In genomic region chr6:131609956-131610355, GRCm38 (mm10) we compare ENCODE assay signal across 33 mouse cellular contexts. TPM values are rescaled to one million over a fixed set of nuclear protein-coding genes. Genes with fewer than 3 reads are reported as not detected.
"Had no signal": no experiment of that assay in that cellular context is flagged by ENCODE, and none has a peak within 500 bp of the region (broad histone marks: within the 10 kb centered on the region; RNA-seq: fewer than 3 reads in every experiment).

No protein-coding gene starts in this region.

RNA-seq across cellular contexts. Expression of gene Tas2r130, which starts 20.8 kb away (rescaled TPM):
- total RNA-seq: common myeloid progenitor, adult 5-6 weeks; forebrain, postnatal 0 days; gastrocnemius, adult 18-20 months; gastrocnemius, adult 2 months; gastrocnemius, adult 8-10 months; gastrocnemius, postnatal 10 days; gastrocnemius, postnatal 14 days; gastrocnemius, postnatal 25 days; gastrocnemius, postnatal 36 days; gastrocnemius, postnatal 4 days; granulocyte monocyte progenitor cell, adult 5-6 weeks; heart, adult 18-20 months; heart, adult 2 months; heart, adult 8-10 months had no signal
- polyA plus RNA-seq: cortical plate, adult 2 months; embryonic facial prominence, embryonic 10.5 days; embryonic facial prominence, embryonic 11.5 days; embryonic facial prominence, embryonic 12.5 days; embryonic facial prominence, embryonic 13.5 days; embryonic facial prominence, embryonic 14.5 days; embryonic facial prominence, embryonic 15.5 days; erythroblast, embryonic 14.5 days; forebrain, embryonic 10.5 days; forebrain, embryonic 11.5 days; forebrain, embryonic 12.5 days; forebrain, embryonic 13.5 days; forebrain, embryonic 14.5 days; forebrain, embryonic 15.5 days; forebrain, embryonic 16.5 days; forebrain, postnatal 0 days; frontal cortex, adult 2 months; gonadal fat pad, adult 2 months; heart, adult 2 months; heart, embryonic 10.5 days; heart, embryonic 11.5 days had no signal

RNA-seq across cellular contexts. Expression of gene Tas2r107, which starts 50.0 kb away (rescaled TPM):
- total RNA-seq: common myeloid progenitor, adult 5-6 weeks; forebrain, postnatal 0 days; gastrocnemius, adult 18-20 months; gastrocnemius, adult 2 months; gastrocnemius, adult 8-10 months; gastrocnemius, postnatal 10 days; gastrocnemius, postnatal 14 days; gastrocnemius, postnatal 25 days; gastrocnemius, postnatal 36 days; gastrocnemius, postnatal 4 days; granulocyte monocyte progenitor cell, adult 5-6 weeks; heart, adult 18-20 months; heart, adult 2 months; heart, adult 8-10 months had no signal
- polyA plus RNA-seq: cortical plate, adult 2 months; embryonic facial prominence, embryonic 10.5 days; embryonic facial prominence, embryonic 11.5 days; embryonic facial prominence, embryonic 12.5 days; embryonic facial prominence, embryonic 13.5 days; embryonic facial prominence, embryonic 14.5 days; embryonic facial prominence, embryonic 15.5 days; erythroblast, embryonic 14.5 days; forebrain, embryonic 10.5 days; forebrain, embryonic 11.5 days; forebrain, embryonic 12.5 days; forebrain, embryonic 13.5 days; forebrain, embryonic 14.5 days; forebrain, embryonic 15.5 days; forebrain, embryonic 16.5 days; forebrain, postnatal 0 days; frontal cortex, adult 2 months; gonadal fat pad, adult 2 months; heart, adult 2 months; heart, embryonic 10.5 days; heart, embryonic 11.5 days had no signal
